Mouse (Mus musculus): ENCODE measurements around the gene Catsperd. TPM values are rescaled to one million over a fixed set of nuclear protein-coding genes. Genes with fewer than 3 reads are reported as not detected.
A peak's percentile ranks its signal among the peaks of the same experiment; 100 is the strongest.
"Not testable (repeated sequence)": the region's sequence is repeated elsewhere in the genome, so short reads cannot be mapped to it uniquely, and the experiment has no call there.

The Catsperd gene
- polyA plus RNA-seq, 1 experiment from 2014 or later = 2.4 TPM

- H3K27ac ChIP-seq = no peak overlapping the region
- H3K9me3 ChIP-seq = no peaks in the 10 kb centered on the region
- no peak for ATAC-seq (ENCODE audit: low FRiP score)
- H3K9ac ChIP-seq = peak overlapping the region; percentile 87
- H3K4me2 ChIP-seq = peak overlapping the region; percentile 92
- peaks cover 55% of the 10 kb centered on the region for H3K36me3 ChIP-seq
- no peaks in the 10 kb centered on the region for H3K27me3 ChIP-seq
- peak overlapping the region; percentile 67 for H3K4me3 ChIP-seq
- 36% methylated on average over 14 of the region's 14 CpGs for WGBS
- H3K4me1 ChIP-seq (replicated peaks) = peaks cover 33% of the 10 kb centered on the region
Observed at GRCm38 (mm10) chr17:56614391-56615135, 13.4 kb upstream of the Catsperd start.

- Histone ChIP-seq H3K9ac (peak overlapping the region; percentile 87), H3K4me1 (replicated peaks) (peaks cover 30% of the 10 kb centered on the region), H3K36me3 (peaks cover 62% of the 10 kb centered on the region), H3K9me3 (no peaks in the 10 kb centered on the region), H3K4me2 (peak overlapping the region; percentile 92), H3K27ac (no peak overlapping the region), H3K27me3 (no peaks in the 10 kb centered on the region), H3K4me3 (peak overlapping the region; percentile 67; the same call in 1 of the 2 replicates)
- no peak for ATAC-seq (ENCODE audit: low FRiP score)
- WGBS = 90% methylated on average over 11 of the region's 11 CpGs
Observed at GRCm38 (mm10) chr17:56615136-56615784, 12.7 kb upstream of the Catsperd start.

GRCm38 (mm10) chr17:56615792-56616191, 12.2 kb upstream of the Catsperd start:
- H3K36me3 ChIP-seq = peaks cover 67% of the 10 kb centered on the region
- ATAC-seq (ENCODE audit: low FRiP score) = no peak
- no peak overlapping the region for H3K27ac ChIP-seq
- 0 out of 2 replicates have a peak overlapping the region, but pooled peaks have one; percentile 3 for H3K9ac ChIP-seq
- no peaks in the 10 kb centered on the region for H3K9me3 ChIP-seq
- H3K4me3 ChIP-seq = no peak overlapping the region
- H3K4me2 ChIP-seq = no peak overlapping the region
- no peaks in the 10 kb centered on the region for H3K27me3 ChIP-seq
- H3K4me1 ChIP-seq (replicated peaks) = peaks cover 24% of the 10 kb centered on the region
- WGBS = 92% methylated on average over 4 of the region's 4 CpGs

GRCm38 (mm10) chr17:56616725-56617124, 11.2 kb upstream of the Catsperd start:
- Histone ChIP-seq H3K27ac (no peak overlapping the region), H3K4me3 (no peak overlapping the region), H3K9ac (0 out of 2 replicates have a peak overlapping the region, but pooled peaks have one; percentile 3), H3K36me3 (peaks cover 76% of the 10 kb centered on the region), H3K27me3 (no peaks in the 10 kb centered on the region), H3K4me2 (no peak overlapping the region), H3K4me1 (replicated peaks) (peaks cover 22% of the 10 kb centered on the region), H3K9me3 (no peaks in the 10 kb centered on the region)
- no peak for ATAC-seq (ENCODE audit: low FRiP score)
- WGBS = 79% methylated on average over 3 of the region's 3 CpGs

GRCm38 (mm10) chr17:56617628-56618027, 10.3 kb upstream of the Catsperd start:
- H3K27ac ChIP-seq = no peak overlapping the region
- H3K9ac ChIP-seq = no peak overlapping the region
- peaks cover 19% of the 10 kb centered on the region for H3K4me1 ChIP-seq (replicated peaks)
- no peaks in the 10 kb centered on the region for H3K9me3 ChIP-seq
- no peaks in the 10 kb centered on the region for H3K27me3 ChIP-seq
- H3K36me3 ChIP-seq = peaks cover 85% of the 10 kb centered on the region
- H3K4me3 ChIP-seq = no peak overlapping the region
- 90% methylated on average over 8 of the region's 8 CpGs for WGBS
- H3K4me2 ChIP-seq = no peak overlapping the region
- ATAC-seq (ENCODE audit: low FRiP score) = no peak

GRCm38 (mm10) chr17:56625495-56625894, 2.4 kb upstream of the Catsperd start:
- H3K9ac ChIP-seq = no peak overlapping the region
- 86% methylated on average over 3 of the region's 3 CpGs for WGBS
- peaks cover 41% of the 10 kb centered on the region for H3K36me3 ChIP-seq
- H3K4me1 ChIP-seq (replicated peaks) = peaks cover 32% of the 10 kb centered on the region
- H3K4me3 ChIP-seq = peak overlapping the region; percentile 93
- no peak overlapping the region for H3K27ac ChIP-seq
- ATAC-seq (ENCODE audit: low FRiP score) = no peak
- H3K27me3 ChIP-seq = peaks cover 4% of the 10 kb centered on the region; the same call in 1 of the 2 replicates
- no peaks in the 10 kb centered on the region for H3K9me3 ChIP-seq
- peak overlapping the region; percentile 97 for H3K4me2 ChIP-seq

GRCm38 (mm10) chr17:56626260-56626659, 1.7 kb upstream of the Catsperd start:
- ATAC-seq (ENCODE audit: low FRiP score) = no peak; the same call in 1 of the 2 replicates
- Histone ChIP-seq H3K9ac (peak overlapping the region; percentile 88), H3K4me3 (peak overlapping the region; percentile 93), H3K4me1 (replicated peaks) (peaks cover 32% of the 10 kb centered on the region), H3K27ac (peak overlapping the region; percentile 76), H3K27me3 (peaks cover 4% of the 10 kb centered on the region; the same call in 1 of the 2 replicates), H3K36me3 (peaks cover 34% of the 10 kb centered on the region), H3K9me3 (no peaks in the 10 kb centered on the region), H3K4me2 (peak overlapping the region; percentile 97)
- under 1% methylated on average over 32 of the region's 32 CpGs for WGBS

GRCm38 (mm10) chr17:56626754-56627470, 1.0 kb upstream of the Catsperd start, which contains the start of gene Lonp1:
Gene Lonp1 (minus strand): TSS chr17:56626887.
- H3K9me3 ChIP-seq = no peaks in the 10 kb centered on the region
- H3K4me3 ChIP-seq = peak within 1 kb of the TSS; percentile 93
- peak; percentile 92 for ATAC-seq (ENCODE audit: low FRiP score)
- peaks cover 7% of the 10 kb centered on the region; the same call in 1 of the 2 replicates for H3K27me3 ChIP-seq
- under 1% methylated on average over 51 of the region's 51 CpGs for WGBS
- H3K9ac ChIP-seq = peak within 1 kb of the TSS; percentile 88
- peaks cover 28% of the 10 kb centered on the region for H3K36me3 ChIP-seq
- peaks cover 32% of the 10 kb centered on the region for H3K4me1 ChIP-seq (replicated peaks)
- peak within 1 kb of the TSS; percentile 82 for H3K27ac ChIP-seq
- H3K4me2 ChIP-seq = peak within 1 kb of the TSS; percentile 97

GRCm38 (mm10) chr17:56629800-56630781, 2.1 kb downstream of the Catsperd start:
- H3K27ac ChIP-seq; ATAC-seq (ENCODE audit: low FRiP score); H3K36me3 ChIP-seq; H3K9ac ChIP-seq; H3K4me3 ChIP-seq; H3K4me2 ChIP-seq; H3K9me3 ChIP-seq; H3K27me3 ChIP-seq: not testable (repeated sequence)
- peaks cover 27% of the 10 kb centered on the region for H3K4me1 ChIP-seq (replicated peaks)
- 92% methylated on average over 27 of the region's 27 CpGs for WGBS

GRCm38 (mm10) chr17:56631807-56632206, 3.9 kb downstream of the Catsperd start:
- Histone ChIP-seq H3K9ac (no peak overlapping the region), H3K4me1 (replicated peaks) (peaks cover 15% of the 10 kb centered on the region; the same call in 1 of the 2 replicates), H3K9me3 (no peaks in the 10 kb centered on the region), H3K4me3 (no peak overlapping the region), H3K27me3 (peaks cover 7% of the 10 kb centered on the region; the same call in 1 of the 2 replicates), H3K4me2 (no peak overlapping the region), H3K36me3 (no peaks in the 10 kb centered on the region), H3K27ac (no peak overlapping the region)
- ATAC-seq (ENCODE audit: low FRiP score) = no peak
- WGBS = 57% methylated on average over 4 of the region's 4 CpGs

GRCm38 (mm10) chr17:56634023-56634422, 6.1 kb downstream of the Catsperd start:
- Histone ChIP-seq H3K36me3 (no peaks in the 10 kb centered on the region), H3K9me3 (no peaks in the 10 kb centered on the region), H3K4me3 (no peak overlapping the region), H3K4me2 (no peak overlapping the region), H3K9ac (no peak overlapping the region), H3K27me3 (0 out of 2 replicates have a peak, but pooled peaks cover 3% of the 10 kb centered on the region), H3K27ac (no peak overlapping the region), H3K4me1 (replicated peaks) (no peaks in the 10 kb centered on the region)
- WGBS = 81% methylated on average over 6 of the region's 6 CpGs
- no peak for ATAC-seq (ENCODE audit: low FRiP score)

All from hindbrain, embryonic 13.5 days (tissue).